Mouse (Mus musculus) kidney, adult 2 months (tissue): Measurements from ENCODE around the gene Josd1. TPM values are rescaled to one million over a fixed set of nuclear protein-coding genes. Genes with fewer than 3 reads are reported as not detected.

Experiments
- DNase-seq: peaks from one replicate; pipeline ENCODE4 v3.0.0; 2021
- H3K27ac ChIP-seq: fragments of 200-500 bp; 2 replicates; pipeline ENCODE4 v1.5.1; 2012; ENCODE audit warnings: low read depth, low read length, control low read depth, inconsistent platforms; ENCODE audit not compliant: insufficient read depth
- H3K27me3 ChIP-seq: fragments of 200-500 bp; replicated peaks from 2 replicates; pipeline ENCODE4 v1.6.1; 2012; ENCODE audit warnings: mild to moderate bottlenecking, moderate library complexity, low read length, inconsistent platforms; ENCODE audit not compliant: control insufficient read depth, insufficient read depth
- H3K36me3 ChIP-seq: fragments of 200-500 bp; 2 replicates; pipeline ENCODE4 v1.6.1; 2012; ENCODE audit warnings: mild to moderate bottlenecking, moderate library complexity, low read length, inconsistent platforms; ENCODE audit not compliant: control insufficient read depth, insufficient read depth
- H3K4me1 ChIP-seq: fragments of 200-500 bp; 2 replicates; pipeline ENCODE4 v1.6.1; 2011; ENCODE audit warnings: low read length; ENCODE audit not compliant: control insufficient read depth, insufficient read depth
- H3K4me3 ChIP-seq: fragments of 200-500 bp; 2 replicates; pipeline ENCODE4 v1.5.1; 2011; ENCODE audit warnings: mild to moderate bottlenecking, low read depth, low read length, control low read depth; ENCODE audit not compliant: insufficient read depth
- CTCF ChIP-seq: fragments of 200-500 bp; conservative IDR thresholded peaks from 2 replicates; pipeline ENCODE4 v1.5.1; 2011; ENCODE audit warnings: low read depth, mild to moderate bottlenecking, control low read depth, low read length, moderate library complexity, mixed read lengths; ENCODE audit not compliant: insufficient read depth, insufficient read length
- POLR2A ChIP-seq: fragments of 200-500 bp; IDR thresholded peaks from one replicate; pipeline ENCODE4 v1.6.1; 2011; ENCODE audit warnings: low read depth, low read length, control low read depth
- whole genome bisulfite sequencing: fragments of 180-500 bp; shearing (Covaris S2); methylation state at CpG from one replicate; pipeline ENCODE4 v1.1.7; 2018; 5-methylcytosine and 5-hydroxymethylcytosine counted together
- polyA plus RNA-seq: library from polyadenylated mRNA; depleted of rRNA; stranded (reverse); fragments of >200 nt; gene quantifications from 2 replicates; pipeline ENCODE4 v1.2.3, GENCODE M21; 2012

Josd1 gene
- polyA plus RNA-seq, 1 experiment = 19.5 TPM

- Histone ChIP-seq H3K36me3 (no peaks in the 10 kb centered on the region), H3K27ac (no peak overlapping the region), H3K27me3 (no peaks in the 10 kb centered on the region), H3K4me1 (peaks cover 28% of the 10 kb centered on the region), H3K4me3 (no peak overlapping the region)
- no peak for TF ChIP-seq POLR2A
- TF ChIP-seq CTCF = no peak
- no peak for DNase-seq
- WGBS = 84% methylated on average over 5 of the region's 5 CpGs
These were observed 4.6 kb upstream of the Josd1 start for GRCm38 (mm10) chr15:79692334-79692733.

GRCm38 (mm10) chr15:79691023-79691508 is 3.3 kb upstream of the Josd1 start:
- Histone ChIP-seq H3K4me1 (peaks cover 25% of the 10 kb centered on the region), H3K36me3 (no peaks in the 10 kb centered on the region), H3K27me3 (no peaks in the 10 kb centered on the region), H3K4me3 (peak overlapping the region; percentile 83), H3K27ac (no peak overlapping the region; the same call in 1 of the 2 replicates)
- no peak for DNase-seq
- no peak for TF ChIP-seq POLR2A
- TF ChIP-seq CTCF = no peak
- WGBS = 1% methylated on average over 52 of the region's 53 CpGs

GRCm38 (mm10) chr15:79690426-79691022 is 2.8 kb upstream of the Josd1 start, which contains the start of gene Gtpbp1:
Gene Gtpbp1, plus strand, starts transcription at chr15:79690845.
- no peak within 1 kb of the TSS; the same call in 1 of the 2 replicates for H3K27ac ChIP-seq
- DNase-seq = peak; percentile 100
- peak within 1 kb of the TSS; percentile 83 for H3K4me3 ChIP-seq
- TF ChIP-seq CTCF = no peak
- peak; percentile 56 for TF ChIP-seq POLR2A
- under 1% methylated on average over 45 of the region's 45 CpGs for whole genome bisulfite sequencing
- no peaks in the 10 kb centered on the region for H3K36me3 ChIP-seq
- no peaks in the 10 kb centered on the region for H3K27me3 ChIP-seq
- peaks cover 26% of the 10 kb centered on the region for H3K4me1 ChIP-seq

GRCm38 (mm10) chr15:79689662-79690425 is 2.1 kb upstream of the Josd1 start:
- Histone ChIP-seq H3K27me3 (no peaks in the 10 kb centered on the region), H3K4me1 (peaks cover 29% of the 10 kb centered on the region), H3K4me3 (peak overlapping the region; percentile 39; the same call in 1 of the 2 replicates), H3K36me3 (no peaks in the 10 kb centered on the region), H3K27ac (no peak overlapping the region)
- TF ChIP-seq POLR2A = no peak
- TF ChIP-seq CTCF = no peak
- 6% methylated on average over 24 of the region's 24 CpGs for WGBS
- DNase-seq = no peak

- WGBS = 3% methylated on average over 8 of the region's 8 CpGs
- Histone ChIP-seq H3K27ac (peak overlapping the region; percentile 99), H3K27me3 (no peaks in the 10 kb centered on the region), H3K4me3 (peak overlapping the region; percentile 92), H3K4me1 (peaks cover 40% of the 10 kb centered on the region), H3K36me3 (no peaks in the 10 kb centered on the region)
- DNase-seq = no peak
- TF ChIP-seq POLR2A (no peak), CTCF (no peak)
These were observed 693 bp upstream of the Josd1 start for GRCm38 (mm10) chr15:79688268-79688956.

- Histone ChIP-seq H3K36me3 (no peaks in the 10 kb centered on the region), H3K27me3 (no peaks in the 10 kb centered on the region), H3K4me3 (peak overlapping the region; percentile 92), H3K27ac (peak overlapping the region; percentile 89), H3K4me1 (peaks cover 41% of the 10 kb centered on the region)
- no peak for TF ChIP-seq CTCF
- TF ChIP-seq POLR2A = no peak
- 1% methylated on average over 33 of the region's 33 CpGs for WGBS
- DNase-seq = no peak
These were observed 544 bp downstream of the Josd1 start for GRCm38 (mm10) chr15:79687175-79687574.
